Mouse (Mus musculus): ENCODE data around the gene Chit1.

- TF ChIP-seq POLR2A (IDR thresholded peaks at IDR 0.05; ENCODE audit: low read depth, low read length) (no peak), CTCF (IDR thresholded peaks at IDR 0.05; ENCODE audit: extremely low read depth, insufficient read length, insufficient replicate concordance, low read depth, low read length) (peak; percentile 33; the same call in 1 of the 2 replicates)
These were observed 43.6 kb downstream of the Chit1 start for GRCm38 (mm10) chr1:134154655-134155054.
